Mouse (Mus musculus): Measurements from ENCODE around the gene Akr1c18. TPM values are rescaled to one million over a fixed set of nuclear protein-coding genes. Genes with fewer than 3 reads are reported as not detected.
"Not testable (repeated sequence)": the region's sequence is repeated elsewhere in the genome, so short reads cannot be mapped to it uniquely, and the experiment has no call there.

Akr1c18 gene
- not detected in 2 replicates for polyA plus RNA-seq (2014; fragmentation: Nextera tagmentation; extraction: Ambion mirVana)

DNA sequence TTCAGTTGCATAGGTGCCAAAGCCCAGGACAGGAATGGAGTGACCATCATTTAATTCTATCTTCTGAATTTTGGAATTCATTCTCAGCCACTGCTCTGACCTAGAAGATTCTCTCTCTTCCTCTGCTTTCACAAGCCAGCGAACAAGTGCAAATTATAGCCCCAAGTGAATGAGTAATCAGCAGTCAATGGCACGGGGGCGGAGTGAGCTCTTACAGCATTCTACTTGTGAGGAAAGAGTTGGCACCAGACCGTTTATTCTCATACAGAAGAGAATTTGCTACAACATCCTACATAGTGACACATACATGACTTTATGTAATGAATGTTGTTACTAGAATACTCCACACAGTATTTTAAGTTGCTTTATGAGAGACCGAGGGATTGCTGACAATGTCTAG, at the start of gene Akr1c18:
Gene Akr1c18 (minus strand): TSS at position 137 of the 400 bp plus-strand sequence.
- Histone ChIP-seq H3K4me1 (replicated peaks; ENCODE audit: control insufficient read depth, insufficient read depth, low read length) (no peaks in the 10 kb centered on the region), H3K36me3 (ENCODE audit: control insufficient read depth, insufficient read depth, low read length) (no peaks in the 10 kb centered on the region), H3K27ac (ENCODE audit: low read depth, low read length) (no peak within 1 kb of the TSS), H3K27me3 (ENCODE audit: control insufficient read depth, insufficient read depth, low read length) (no peaks in the 10 kb centered on the region), H3K4me2 (replicated peaks; ENCODE audit: low read depth, low read length) (no peak within 1 kb of the TSS), H3K4me3 (ENCODE audit: low read depth, low read length) (no peak within 1 kb of the TSS), H3K9ac (ENCODE audit: low read depth, low read length) (no peak within 1 kb of the TSS), H3K9me3 (ENCODE audit: control insufficient read depth, low read length) (no peaks in the 10 kb centered on the region)
- 75% methylated on average over 5 of the region's 5 CpGs for WGBS
- no peak for ATAC-seq (ENCODE audit: low FRiP score)
- DNase-seq (ENCODE audit: low spot score), result no peak

DNA sequence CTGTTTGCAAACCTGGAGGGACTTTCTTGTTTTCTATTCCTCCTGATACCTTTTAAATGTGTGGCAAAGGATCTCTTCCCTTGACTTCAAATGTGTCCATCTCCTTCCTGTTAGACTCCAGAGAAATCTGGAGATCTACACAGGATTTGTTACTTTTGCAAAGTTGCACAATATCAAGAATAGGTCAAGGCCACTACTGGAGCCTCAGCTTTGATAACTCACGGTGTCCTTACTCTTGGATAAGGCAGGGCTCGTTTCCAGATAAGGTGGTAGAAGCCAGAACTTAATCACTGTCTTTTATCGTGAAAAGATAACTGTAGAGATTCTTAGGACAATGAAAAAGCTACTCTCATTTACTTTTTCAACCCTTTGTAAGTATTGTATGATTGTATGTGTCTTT, 42.1 kb upstream of the Akr1c18 start:
- DNase-seq (ENCODE audit: low spot score), result no peak
- Histone ChIP-seq H3K9me3 (ENCODE audit: control insufficient read depth, low read length) (no peaks in the 10 kb centered on the region), H3K4me2 (replicated peaks; ENCODE audit: low read depth, low read length) (no peak overlapping the region), H3K27me3 (ENCODE audit: control insufficient read depth, insufficient read depth, low read length) (no peaks in the 10 kb centered on the region), H3K36me3 (ENCODE audit: control insufficient read depth, insufficient read depth, low read length) (no peaks in the 10 kb centered on the region), H3K4me3 (ENCODE audit: low read depth, low read length) (no peak overlapping the region), H3K27ac (ENCODE audit: low read depth, low read length) (no peak overlapping the region), H3K4me1 (replicated peaks; ENCODE audit: control insufficient read depth, insufficient read depth, low read length) (no peaks in the 10 kb centered on the region), H3K9ac (ENCODE audit: low read depth, low read length) (no peak overlapping the region)
- 88% methylated on average over 3 of the region's 3 CpGs for WGBS
- no peak for ATAC-seq (ENCODE audit: low FRiP score)

DNA sequence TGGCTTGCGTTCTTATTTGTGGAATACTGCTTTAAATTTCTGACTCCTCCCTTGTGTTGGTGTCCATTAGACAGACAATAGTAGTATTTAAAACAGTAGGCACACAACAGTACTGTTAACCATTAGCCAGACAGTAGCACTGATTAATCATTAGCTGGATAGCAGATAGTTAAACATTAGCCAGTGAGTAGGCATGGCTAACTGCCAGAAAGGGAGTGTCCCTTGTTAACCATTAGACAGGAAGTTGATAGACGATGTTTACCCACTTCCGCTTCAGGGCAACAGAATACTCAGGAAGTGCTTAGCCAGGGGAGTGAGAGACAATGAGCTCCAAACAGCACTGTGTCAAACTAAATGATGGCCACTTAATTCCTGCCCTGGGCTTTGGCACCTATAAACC, 40.5 kb upstream of the Akr1c18 start, which contains the start of gene Akr1c13:
Gene Akr1c13 (plus strand): TSS at position 247 of the 400 bp plus-strand sequence.
- no peaks in the 10 kb centered on the region for H3K36me3 ChIP-seq (ENCODE audit: control insufficient read depth, insufficient read depth, low read length)
- H3K4me3 ChIP-seq (ENCODE audit: low read depth, low read length), result no peak within 1 kb of the TSS
- WGBS, result 64% methylated on average over 3 of the region's 3 CpGs
- H3K9ac ChIP-seq (ENCODE audit: low read depth, low read length), result no peak within 1 kb of the TSS
- no peaks in the 10 kb centered on the region for H3K27me3 ChIP-seq (ENCODE audit: control insufficient read depth, insufficient read depth, low read length)
- ATAC-seq (ENCODE audit: low FRiP score), result no peak
- no peak within 1 kb of the TSS for H3K4me2 ChIP-seq (replicated peaks; ENCODE audit: low read depth, low read length)
- no peaks in the 10 kb centered on the region for H3K9me3 ChIP-seq (ENCODE audit: control insufficient read depth, low read length)
- H3K27ac ChIP-seq (ENCODE audit: low read depth, low read length), result no peak within 1 kb of the TSS
- no peak for DNase-seq (ENCODE audit: low spot score)
- H3K4me1 ChIP-seq (replicated peaks; ENCODE audit: control insufficient read depth, insufficient read depth, low read length), result no peaks in the 10 kb centered on the region

DNA sequence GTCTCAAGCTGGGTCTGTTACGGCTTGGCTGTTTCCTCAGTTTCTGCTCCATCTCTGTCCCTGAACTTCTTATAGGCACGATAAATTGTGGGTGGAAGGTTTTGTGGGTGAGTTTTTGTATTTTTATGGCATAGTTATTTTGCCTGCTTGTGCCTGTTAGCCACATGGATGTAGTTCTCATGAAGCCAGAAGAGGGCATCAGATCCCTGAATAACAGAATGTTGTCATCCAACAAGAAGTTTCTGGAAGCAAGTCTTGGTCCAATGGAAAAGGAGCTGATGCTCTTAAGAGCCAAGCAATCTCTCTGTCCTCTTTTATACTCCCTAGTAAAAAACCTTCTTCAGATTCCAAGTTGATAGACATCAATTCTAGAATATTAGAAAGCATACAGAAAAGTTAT, 37.7 kb upstream of the Akr1c18 start:
- no peak for DNase-seq (ENCODE audit: low spot score)
- H3K27ac ChIP-seq (ENCODE audit: low read depth, low read length), result no peak overlapping the region
- no peaks in the 10 kb centered on the region for H3K4me1 ChIP-seq (replicated peaks; ENCODE audit: control insufficient read depth, insufficient read depth, low read length)
- no peak overlapping the region for H3K4me3 ChIP-seq (ENCODE audit: low read depth, low read length)
- H3K9me3 ChIP-seq (ENCODE audit: control insufficient read depth, low read length), result no peaks in the 10 kb centered on the region
- no peak for ATAC-seq (ENCODE audit: low FRiP score)
- no peak overlapping the region for H3K4me2 ChIP-seq (replicated peaks; ENCODE audit: low read depth, low read length)
- no peak overlapping the region for H3K9ac ChIP-seq (ENCODE audit: low read depth, low read length)
- no peaks in the 10 kb centered on the region for H3K27me3 ChIP-seq (ENCODE audit: control insufficient read depth, insufficient read depth, low read length)
- 93% methylated on average over 2 of the region's 2 CpGs for WGBS
- H3K36me3 ChIP-seq (ENCODE audit: control insufficient read depth, insufficient read depth, low read length), result no peaks in the 10 kb centered on the region

DNA sequence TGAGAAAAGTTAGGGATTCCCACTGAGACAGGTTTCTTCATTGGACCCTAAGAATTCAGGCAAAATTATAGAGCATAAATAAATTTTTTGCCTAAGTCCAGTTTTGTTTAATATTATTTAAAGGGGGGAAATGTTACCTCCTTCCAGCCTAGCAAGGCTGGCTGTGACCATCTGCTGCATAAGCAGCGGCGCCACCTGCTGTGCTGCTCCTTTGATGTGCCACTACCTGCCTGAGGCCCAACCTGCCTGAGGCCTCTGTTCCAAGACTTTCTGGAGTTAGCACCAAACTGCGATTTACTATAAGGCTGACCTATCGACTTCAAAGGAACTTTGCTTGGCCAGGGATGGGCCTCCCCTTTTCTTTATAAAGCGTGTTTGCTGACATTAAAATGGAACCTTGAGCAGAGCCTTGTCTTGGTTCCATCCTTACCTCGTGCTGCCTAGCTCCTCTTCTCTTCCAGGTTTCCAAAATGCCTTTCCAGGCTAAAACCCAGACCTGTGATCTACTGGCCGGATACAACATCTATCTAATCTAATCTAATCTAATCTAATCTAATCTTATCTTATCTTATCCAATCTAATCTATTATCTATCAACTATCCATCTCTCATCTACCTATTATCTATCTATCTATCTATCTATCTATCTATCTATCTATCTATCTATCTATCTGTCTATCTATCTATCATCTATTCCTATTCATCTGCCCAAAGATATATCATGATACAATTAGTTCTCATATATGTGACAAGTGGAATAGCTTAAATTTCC, 36.4 kb upstream of the Akr1c18 start:
- H3K9ac ChIP-seq (ENCODE audit: low read depth, low read length); H3K4me3 ChIP-seq (ENCODE audit: low read depth, low read length); H3K36me3 ChIP-seq (ENCODE audit: control insufficient read depth, insufficient read depth, low read length); H3K4me2 ChIP-seq (replicated peaks; ENCODE audit: low read depth, low read length); H3K9me3 ChIP-seq (ENCODE audit: control insufficient read depth, low read length); H3K27ac ChIP-seq (ENCODE audit: low read depth, low read length); ATAC-seq (ENCODE audit: low FRiP score); H3K27me3 ChIP-seq (ENCODE audit: control insufficient read depth, insufficient read depth, low read length); DNase-seq (ENCODE audit: low spot score); H3K4me1 ChIP-seq (replicated peaks; ENCODE audit: control insufficient read depth, insufficient read depth, low read length): not testable (repeated sequence)
- 81% methylated on average over 7 of the region's 7 CpGs for WGBS

DNA sequence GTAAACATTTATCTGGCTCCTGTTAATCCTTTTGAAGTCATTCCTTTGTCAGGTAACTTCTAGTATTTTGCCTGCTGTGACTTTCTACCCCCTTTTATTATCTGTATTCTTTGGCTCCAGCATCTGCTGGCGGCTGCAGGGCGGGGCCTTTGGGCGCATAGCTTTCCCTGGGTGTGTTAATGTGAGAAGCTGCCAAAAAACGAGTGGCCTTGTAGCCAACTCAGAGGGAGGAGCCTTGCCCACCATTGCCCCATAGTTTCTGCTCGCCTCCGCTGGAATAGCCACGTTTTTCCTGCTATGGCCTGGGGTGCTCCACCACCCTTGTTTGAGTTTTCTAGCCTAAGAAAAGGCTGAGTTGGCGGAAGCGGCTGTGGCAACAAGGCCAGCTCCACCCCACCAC, 32.7 kb upstream of the Akr1c18 start:
- DNase-seq (ENCODE audit: low spot score) (no peak), ATAC-seq (ENCODE audit: low FRiP score) (no peak)
- H3K4me3 ChIP-seq (ENCODE audit: low read depth, low read length), result no peak overlapping the region
- WGBS, result 58% methylated on average over 9 of the region's 9 CpGs
- no peaks in the 10 kb centered on the region for H3K9me3 ChIP-seq (ENCODE audit: control insufficient read depth, low read length)
- no peak overlapping the region for H3K9ac ChIP-seq (ENCODE audit: low read depth, low read length)
- H3K27ac ChIP-seq (ENCODE audit: low read depth, low read length), result no peak overlapping the region
- no peak overlapping the region for H3K4me2 ChIP-seq (replicated peaks; ENCODE audit: low read depth, low read length)
- no peaks in the 10 kb centered on the region for H3K27me3 ChIP-seq (ENCODE audit: control insufficient read depth, insufficient read depth, low read length)
- H3K36me3 ChIP-seq (ENCODE audit: control insufficient read depth, insufficient read depth, low read length), result no peaks in the 10 kb centered on the region
- H3K4me1 ChIP-seq (replicated peaks; ENCODE audit: control insufficient read depth, insufficient read depth, low read length), result no peaks in the 10 kb centered on the region

DNA sequence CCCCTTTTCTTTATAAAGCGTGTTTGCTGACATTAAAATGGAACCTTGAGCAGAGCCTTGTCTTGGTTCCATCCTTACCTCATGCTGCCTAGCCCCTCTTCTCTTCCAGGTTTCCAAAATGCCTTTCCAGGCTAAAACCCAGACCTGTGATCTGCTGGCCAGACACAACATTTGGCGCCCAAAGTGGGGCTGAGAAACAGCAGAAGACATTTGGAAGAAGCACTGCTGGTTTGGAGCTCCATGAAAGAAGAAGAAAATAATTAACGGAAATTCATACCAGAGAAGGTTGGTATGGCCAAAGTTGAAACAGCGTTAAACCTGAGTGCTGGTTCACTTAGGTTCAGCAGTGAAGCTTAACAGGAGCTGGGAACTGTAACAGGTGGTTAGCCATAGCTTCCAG, 30.9 kb upstream of the Akr1c18 start:
- DNase-seq (ENCODE audit: low spot score); ATAC-seq (ENCODE audit: low FRiP score): not testable (repeated sequence)
- WGBS, result 94% methylated on average over 4 of the region's 4 CpGs

DNA sequence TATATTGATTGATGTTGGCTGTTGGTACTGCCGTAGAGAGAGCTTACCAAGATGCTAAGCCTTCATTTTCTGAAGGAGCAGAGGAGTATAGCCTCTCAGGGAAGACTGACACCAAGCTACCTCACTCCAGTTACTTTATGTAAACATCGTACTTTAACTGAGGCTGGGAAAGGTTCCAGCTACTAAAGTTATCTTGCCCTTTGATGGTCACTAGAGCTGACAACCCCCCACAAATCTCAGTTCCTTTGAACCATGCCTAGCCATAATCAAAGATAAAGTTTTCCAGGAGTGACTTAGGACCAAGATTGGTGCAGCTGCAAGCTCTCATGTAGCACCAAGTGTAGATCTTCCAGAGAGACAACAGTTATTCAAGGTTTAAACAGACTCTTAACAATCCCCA, 22.5 kb upstream of the Akr1c18 start:
- Histone ChIP-seq H3K9ac (ENCODE audit: low read depth, low read length) (no peak overlapping the region), H3K36me3 (ENCODE audit: control insufficient read depth, insufficient read depth, low read length) (no peaks in the 10 kb centered on the region), H3K9me3 (ENCODE audit: control insufficient read depth, low read length) (no peaks in the 10 kb centered on the region), H3K27me3 (ENCODE audit: control insufficient read depth, insufficient read depth, low read length) (no peaks in the 10 kb centered on the region), H3K27ac (ENCODE audit: low read depth, low read length) (no peak overlapping the region), H3K4me1 (replicated peaks; ENCODE audit: control insufficient read depth, insufficient read depth, low read length) (no peaks in the 10 kb centered on the region), H3K4me3 (ENCODE audit: low read depth, low read length) (no peak overlapping the region), H3K4me2 (replicated peaks; ENCODE audit: low read depth, low read length) (no peak overlapping the region)
- 78% methylated on average over 2 of the region's 2 CpGs for WGBS
- ATAC-seq (ENCODE audit: low FRiP score) (no peak), DNase-seq (ENCODE audit: low spot score) (no peak)

More for the DNA sequence above, 30.9 kb upstream of the Akr1c18 start:
- not testable (repeated sequence) for H3K4me3 ChIP-seq (ENCODE audit: low read depth, low read length); H3K27me3 ChIP-seq (ENCODE audit: control insufficient read depth, insufficient read depth, low read length); H3K36me3 ChIP-seq (ENCODE audit: control insufficient read depth, insufficient read depth, low read length); H3K9ac ChIP-seq (ENCODE audit: low read depth, low read length); H3K4me1 ChIP-seq (replicated peaks; ENCODE audit: control insufficient read depth, insufficient read depth, low read length); H3K4me2 ChIP-seq (replicated peaks; ENCODE audit: low read depth, low read length); H3K9me3 ChIP-seq (ENCODE audit: control insufficient read depth, low read length); H3K27ac ChIP-seq (ENCODE audit: low read depth, low read length)

DNA sequence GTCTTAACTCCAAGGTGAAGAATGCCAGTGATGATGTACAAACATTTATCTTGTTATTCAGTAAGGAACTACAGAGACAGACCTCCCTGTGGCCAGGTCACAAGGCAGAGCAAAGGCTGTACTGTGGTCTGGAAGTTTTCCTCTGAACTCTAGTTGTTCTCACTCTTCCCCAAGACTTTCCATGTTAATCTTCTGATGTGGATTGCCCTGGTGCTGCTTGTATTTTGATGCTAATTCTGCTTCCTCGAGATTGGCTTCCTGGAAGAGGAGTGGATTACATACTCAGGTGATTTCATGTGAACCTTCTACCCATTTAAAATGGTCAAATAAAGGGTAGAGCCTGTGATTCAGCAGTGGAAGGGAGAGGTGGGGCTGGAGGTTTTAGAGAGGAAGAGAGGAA, 17.6 kb upstream of the Akr1c18 start:
- Histone ChIP-seq H3K4me1 (replicated peaks; ENCODE audit: control insufficient read depth, insufficient read depth, low read length) (no peaks in the 10 kb centered on the region), H3K9me3 (ENCODE audit: control insufficient read depth, low read length) (no peaks in the 10 kb centered on the region), H3K36me3 (ENCODE audit: control insufficient read depth, insufficient read depth, low read length) (no peaks in the 10 kb centered on the region), H3K4me3 (ENCODE audit: low read depth, low read length) (no peak overlapping the region), H3K27ac (ENCODE audit: low read depth, low read length) (no peak overlapping the region), H3K9ac (ENCODE audit: low read depth, low read length) (no peak overlapping the region), H3K27me3 (ENCODE audit: control insufficient read depth, insufficient read depth, low read length) (no peaks in the 10 kb centered on the region), H3K4me2 (replicated peaks; ENCODE audit: low read depth, low read length) (no peak overlapping the region)
- no peak for DNase-seq (ENCODE audit: low spot score)
- WGBS, result 48% methylated on average over 1 of the region's 1 CpGs
- no peak for ATAC-seq (ENCODE audit: low FRiP score)
